Mouse (Mus musculus): ENCODE measurements around the gene Cdc14a. TPM values are rescaled to one million over a fixed set of nuclear protein-coding genes. Genes with fewer than 3 reads are reported as not detected.

The Cdc14a gene
- total and polyA plus RNA-seq, 2 experiments from 2014 or later, result 3.1 to 4.1 TPM

- no peaks in the 10 kb centered on the region for H3K9me3 ChIP-seq (ENCODE audit: low read length)
- no peak for TF ChIP-seq CTCF (IDR thresholded peaks at IDR 0.05; ENCODE audit: low read depth)
- no peak for ATAC-seq
- no peaks in the 10 kb centered on the region for H3K27me3 ChIP-seq (ENCODE audit: insufficient read depth, low read length)
- WGBS, result 93% methylated on average over 3 of the region's 3 CpGs
- no peak overlapping the region for H3K4me2 ChIP-seq (ENCODE audit: low read depth)
- H3K36me3 ChIP-seq (ENCODE audit: insufficient read depth), result no peaks in the 10 kb centered on the region
- no peak overlapping the region for H3K9ac ChIP-seq
- H3K27ac ChIP-seq (ENCODE audit: low read depth, low read length), result no peak overlapping the region
- DNase-seq, result no peak
- H3K4me1 ChIP-seq (ENCODE audit: insufficient read depth), result no peaks in the 10 kb centered on the region
- H3K4me3 ChIP-seq (ENCODE audit: low read depth, low read length), result no peak overlapping the region
These were observed 9.4 kb downstream of the Cdc14a start for GRCm38 (mm10) chr3:116414451-116414860.

- WGBS, result 93% methylated on average over 4 of the region's 4 CpGs
- no peak overlapping the region for H3K4me3 ChIP-seq (ENCODE audit: low read depth, low read length)
- DNase-seq (no peak), ATAC-seq (no peak)
- H3K36me3 ChIP-seq (ENCODE audit: insufficient read depth), result no peaks in the 10 kb centered on the region
- no peaks in the 10 kb centered on the region for H3K4me1 ChIP-seq (ENCODE audit: insufficient read depth)
- TF ChIP-seq CTCF (IDR thresholded peaks at IDR 0.05; ENCODE audit: low read depth), result no peak
- H3K9me3 ChIP-seq (ENCODE audit: low read length), result no peaks in the 10 kb centered on the region
- H3K27me3 ChIP-seq (ENCODE audit: insufficient read depth, low read length), result no peaks in the 10 kb centered on the region
- H3K9ac ChIP-seq, result no peak overlapping the region
- H3K27ac ChIP-seq (ENCODE audit: low read depth, low read length), result no peak overlapping the region
- H3K4me2 ChIP-seq (ENCODE audit: low read depth), result no peak overlapping the region
These were observed 10.7 kb downstream of the Cdc14a start for GRCm38 (mm10) chr3:116412954-116413724.

GRCm38 (mm10) chr3:116410051-116410450 lies 13.8 kb downstream of the Cdc14a start:
- Histone ChIP-seq H3K4me2 (ENCODE audit: low read depth) (no peak overlapping the region), H3K9me3 (ENCODE audit: low read length) (no peaks in the 10 kb centered on the region), H3K4me1 (ENCODE audit: insufficient read depth) (no peaks in the 10 kb centered on the region), H3K9ac (no peak overlapping the region), H3K27me3 (ENCODE audit: insufficient read depth, low read length) (no peaks in the 10 kb centered on the region), H3K36me3 (ENCODE audit: insufficient read depth) (no peaks in the 10 kb centered on the region), H3K27ac (ENCODE audit: low read depth, low read length) (no peak overlapping the region), H3K4me3 (ENCODE audit: low read depth, low read length) (no peak overlapping the region)
- DNase-seq, result no peak
- no peak for ATAC-seq
- 37% methylated on average over 7 of the region's 7 CpGs for WGBS
- no peak for TF ChIP-seq CTCF (IDR thresholded peaks at IDR 0.05; ENCODE audit: low read depth)

GRCm38 (mm10) chr3:116409486-116409885 lies 14.3 kb downstream of the Cdc14a start:
- Histone ChIP-seq H3K27me3 (ENCODE audit: insufficient read depth, low read length) (no peaks in the 10 kb centered on the region), H3K36me3 (ENCODE audit: insufficient read depth) (no peaks in the 10 kb centered on the region), H3K4me1 (ENCODE audit: insufficient read depth) (no peaks in the 10 kb centered on the region), H3K27ac (ENCODE audit: low read depth, low read length) (no peak overlapping the region), H3K4me2 (ENCODE audit: low read depth) (no peak overlapping the region), H3K4me3 (ENCODE audit: low read depth, low read length) (no peak overlapping the region), H3K9me3 (ENCODE audit: low read length) (no peaks in the 10 kb centered on the region), H3K9ac (no peak overlapping the region)
- TF ChIP-seq CTCF (IDR thresholded peaks at IDR 0.05; ENCODE audit: low read depth), result no peak
- no peak for DNase-seq
- no peak for ATAC-seq
- WGBS, result 68% methylated on average over 8 of the region's 8 CpGs

GRCm38 (mm10) chr3:116408856-116409255 lies 15.0 kb downstream of the Cdc14a start:
- Histone ChIP-seq H3K4me1 (ENCODE audit: insufficient read depth) (no peaks in the 10 kb centered on the region), H3K4me2 (ENCODE audit: low read depth) (no peak overlapping the region), H3K4me3 (ENCODE audit: low read depth, low read length) (no peak overlapping the region), H3K9me3 (ENCODE audit: low read length) (no peaks in the 10 kb centered on the region), H3K9ac (no peak overlapping the region), H3K36me3 (ENCODE audit: insufficient read depth) (no peaks in the 10 kb centered on the region), H3K27ac (ENCODE audit: low read depth, low read length) (no peak overlapping the region), H3K27me3 (ENCODE audit: insufficient read depth, low read length) (no peaks in the 10 kb centered on the region)
- no peak for DNase-seq
- 71% methylated on average over 10 of the region's 10 CpGs for WGBS
- ATAC-seq, result no peak
- no peak for TF ChIP-seq CTCF (IDR thresholded peaks at IDR 0.05; ENCODE audit: low read depth)

- TF ChIP-seq CTCF (IDR thresholded peaks at IDR 0.05; ENCODE audit: low read depth), result no peak
- Histone ChIP-seq H3K36me3 (ENCODE audit: insufficient read depth) (no peaks in the 10 kb centered on the region), H3K27ac (ENCODE audit: low read depth, low read length) (no peak overlapping the region), H3K4me3 (ENCODE audit: low read depth, low read length) (no peak overlapping the region), H3K4me2 (ENCODE audit: low read depth) (no peak overlapping the region), H3K27me3 (ENCODE audit: insufficient read depth, low read length) (no peaks in the 10 kb centered on the region), H3K9ac (no peak overlapping the region), H3K9me3 (ENCODE audit: low read length) (no peaks in the 10 kb centered on the region), H3K4me1 (ENCODE audit: insufficient read depth) (0 out of 2 replicates have a peak, but pooled peaks cover under 1% of the 10 kb centered on the region)
- ATAC-seq (no peak), DNase-seq (no peak)
- WGBS, result 64% methylated on average over 9 of the region's 9 CpGs
These were observed 18.3 kb downstream of the Cdc14a start for GRCm38 (mm10) chr3:116405516-116405915.

GRCm38 (mm10) chr3:116401436-116401835 lies 22.4 kb downstream of the Cdc14a start:
- DNase-seq, result no peak
- Histone ChIP-seq H3K36me3 (ENCODE audit: insufficient read depth) (no peaks in the 10 kb centered on the region), H3K9ac (no peak overlapping the region), H3K27ac (ENCODE audit: low read depth, low read length) (no peak overlapping the region), H3K4me1 (ENCODE audit: insufficient read depth) (0 out of 2 replicates have a peak, but pooled peaks cover 4% of the 10 kb centered on the region), H3K4me3 (ENCODE audit: low read depth, low read length) (no peak overlapping the region), H3K27me3 (ENCODE audit: insufficient read depth, low read length) (no peaks in the 10 kb centered on the region), H3K4me2 (ENCODE audit: low read depth) (no peak overlapping the region), H3K9me3 (ENCODE audit: low read length) (no peaks in the 10 kb centered on the region)
- 65% methylated on average over 11 of the region's 11 CpGs for WGBS
- TF ChIP-seq CTCF (IDR thresholded peaks at IDR 0.05; ENCODE audit: low read depth), result no peak
- ATAC-seq, result no peak

Data from forebrain, postnatal 0 days (tissue).